Mouse (Mus musculus): ENCODE data around the gene Gm49403. TPM values are rescaled to one million over a fixed set of nuclear protein-coding genes. Genes with fewer than 3 reads are reported as not detected.

Gene Gm49403
- polyA plus RNA-seq, 1 experiment from 2014 or later: not detected

Small RNA genes lying within 50 kb of the gene (microRNA-seq; reads per million reads assigned to microRNA genes)
- not detected for gene Mir5136

Other genes starting within 250 kb of the Gm49403 start
- 0.35 and 0.70 TPM in 2 replicates for gene Chrm1, start 220.1 kb upstream of the Gm49403 start, polyA plus RNA-seq (2015; fragmentation: Nextera tagmentation; extraction: Ambion mirVana)
- 158 and 159 TPM in 2 replicates for gene Slc3a2, start 160.6 kb upstream of the Gm49403 start, polyA plus RNA-seq (2015; fragmentation: Nextera tagmentation; extraction: Ambion mirVana)
- 91.0 and 95.2 TPM in 2 replicates for gene Wdr74, start 148.1 kb upstream of the Gm49403 start, polyA plus RNA-seq (2015; fragmentation: Nextera tagmentation; extraction: Ambion mirVana)
- gene 1700092M07Rik, start 143.2 kb upstream of the Gm49403 start, polyA plus RNA-seq (2015; fragmentation: Nextera tagmentation; extraction: Ambion mirVana): 1.5 and 2.2 TPM in 2 replicates
- 124 and 127 TPM in 2 replicates for gene Stx5a, start 142.5 kb upstream of the Gm49403 start, polyA plus RNA-seq (2015; fragmentation: Nextera tagmentation; extraction: Ambion mirVana)
- gene Nxf1, start 126.9 kb upstream of the Gm49403 start, polyA plus RNA-seq (2015; fragmentation: Nextera tagmentation; extraction: Ambion mirVana): 127 and 140 TPM in 2 replicates
- gene Tmem223, start 112.9 kb upstream of the Gm49403 start, polyA plus RNA-seq (2015; fragmentation: Nextera tagmentation; extraction: Ambion mirVana): 218 and 235 TPM in 2 replicates
- gene Tmem179b, start 109.5 kb upstream of the Gm49403 start, polyA plus RNA-seq (2015; fragmentation: Nextera tagmentation; extraction: Ambion mirVana): 28.2 and 46.3 TPM in 2 replicates
- 28.5 and 29.4 TPM in 2 replicates for gene Taf6l, start 97.5 kb upstream of the Gm49403 start, polyA plus RNA-seq (2015; fragmentation: Nextera tagmentation; extraction: Ambion mirVana)
- 143 and 147 TPM in 2 replicates for gene Polr2g, start 85.4 kb upstream of the Gm49403 start, polyA plus RNA-seq (2015; fragmentation: Nextera tagmentation; extraction: Ambion mirVana)
- 6.5 TPM in 2 replicates for gene Zbtb3, start 81.4 kb upstream of the Gm49403 start, polyA plus RNA-seq (2015; fragmentation: Nextera tagmentation; extraction: Ambion mirVana)
- 54.2 and 57.3 TPM in 2 replicates for gene Ttc9c, start 64.6 kb upstream of the Gm49403 start, polyA plus RNA-seq (2015; fragmentation: Nextera tagmentation; extraction: Ambion mirVana)
- gene Hnrnpul2, start 63.9 kb upstream of the Gm49403 start, polyA plus RNA-seq (2015; fragmentation: Nextera tagmentation; extraction: Ambion mirVana): 5.1 and 5.9 TPM in 2 replicates
- not detected in 2 replicates for gene AC129217.1, start 54.2 kb upstream of the Gm49403 start, polyA plus RNA-seq (2015; fragmentation: Nextera tagmentation; extraction: Ambion mirVana)
- gene Bscl2, start 46.5 kb upstream of the Gm49403 start, polyA plus RNA-seq (2015; fragmentation: Nextera tagmentation; extraction: Ambion mirVana): 107 and 110 TPM in 2 replicates
- 414 and 512 TPM in 2 replicates for gene Gng3, start 44.7 kb upstream of the Gm49403 start, polyA plus RNA-seq (2015; fragmentation: Nextera tagmentation; extraction: Ambion mirVana)
- 1.1 and 1.4 TPM in 2 replicates for gene Lrrn4cl, start 33.2 kb upstream of the Gm49403 start, polyA plus RNA-seq (2015; fragmentation: Nextera tagmentation; extraction: Ambion mirVana)
- 138 and 156 TPM in 2 replicates for gene Ubxn1, start 12.4 kb upstream of the Gm49403 start, polyA plus RNA-seq (2015; fragmentation: Nextera tagmentation; extraction: Ambion mirVana)
- 62.6 and 65.7 TPM in 2 replicates for gene Uqcc3, start 3.0 kb upstream of the Gm49403 start, polyA plus RNA-seq (2015; fragmentation: Nextera tagmentation; extraction: Ambion mirVana)
- 44.5 and 47.3 TPM in 2 replicates for gene Lbhd1, start 198 bp upstream of the Gm49403 start, polyA plus RNA-seq (2015; fragmentation: Nextera tagmentation; extraction: Ambion mirVana)
- 40.1 and 48.2 TPM in 2 replicates for gene 1810009A15Rik, start 4.9 kb downstream of the Gm49403 start, polyA plus RNA-seq (2015; fragmentation: Nextera tagmentation; extraction: Ambion mirVana)
- gene Gm49416, start 5.0 kb downstream of the Gm49403 start, polyA plus RNA-seq (2015; fragmentation: Nextera tagmentation; extraction: Ambion mirVana): 0.27 and 0.45 TPM in 2 replicates
- 31.0 and 35.4 TPM in 2 replicates for gene Ints5, start 9.1 kb downstream of the Gm49403 start, polyA plus RNA-seq (2015; fragmentation: Nextera tagmentation; extraction: Ambion mirVana)
- 75.4 and 82.2 TPM in 2 replicates for gene Ganab, start 14.1 kb downstream of the Gm49403 start, polyA plus RNA-seq (2015; fragmentation: Nextera tagmentation; extraction: Ambion mirVana)
- 80.4 and 89.1 TPM in 2 replicates for gene B3gat3, start 36.4 kb downstream of the Gm49403 start, polyA plus RNA-seq (2015; fragmentation: Nextera tagmentation; extraction: Ambion mirVana)
- 3.0 and 3.2 TPM in 2 replicates for gene Rom1, start 45.4 kb downstream of the Gm49403 start, polyA plus RNA-seq (2015; fragmentation: Nextera tagmentation; extraction: Ambion mirVana)
- gene Eml3, start 45.6 kb downstream of the Gm49403 start, polyA plus RNA-seq (2015; fragmentation: Nextera tagmentation; extraction: Ambion mirVana): 13.9 and 17.1 TPM in 2 replicates
- gene Mta2, start 57.9 kb downstream of the Gm49403 start, polyA plus RNA-seq (2015; fragmentation: Nextera tagmentation; extraction: Ambion mirVana): 94.8 and 117 TPM in 2 replicates
- 25.4 and 26.0 TPM in 2 replicates for gene Tut1, start 69.9 kb downstream of the Gm49403 start, polyA plus RNA-seq (2015; fragmentation: Nextera tagmentation; extraction: Ambion mirVana)
- gene Eef1g, start 83.1 kb downstream of the Gm49403 start, polyA plus RNA-seq (2015; fragmentation: Nextera tagmentation; extraction: Ambion mirVana): 291 and 348 TPM in 2 replicates
- gene Ahnak, start 105.4 kb downstream of the Gm49403 start, polyA plus RNA-seq (2015; fragmentation: Nextera tagmentation; extraction: Ambion mirVana): 4.4 and 8.0 TPM in 2 replicates
- gene Scgb1a1, start 204.0 kb downstream of the Gm49403 start, polyA plus RNA-seq (2015; fragmentation: Nextera tagmentation; extraction: Ambion mirVana): not detected in 2 replicates